Mouse (Mus musculus): ENCODE measurements at regions not wholly inside any gene's neighbourhood (a gene's known extent, or its start where the extent isn't known, plus 50 kb on each side); places are given as distances from the start of the nearest gene placed in this dataset.

GRCm38 (mm10) chr8:109361575-109362361 is 132.1 kb upstream of the Pmfbp1 start:
- no peak for TF ChIP-seq POLR2A (IDR thresholded peaks at IDR 0.05; ENCODE audit: control insufficient read depth, low read depth, low read length)
- TF ChIP-seq CTCF (IDR thresholded peaks at IDR 0.05; ENCODE audit: control insufficient read depth, insufficient read depth, insufficient replicate concordance, low read depth, low read length) = no peak
